ENCODE assay signal across 27 mouse cellular contexts in the genomic region with DNA sequence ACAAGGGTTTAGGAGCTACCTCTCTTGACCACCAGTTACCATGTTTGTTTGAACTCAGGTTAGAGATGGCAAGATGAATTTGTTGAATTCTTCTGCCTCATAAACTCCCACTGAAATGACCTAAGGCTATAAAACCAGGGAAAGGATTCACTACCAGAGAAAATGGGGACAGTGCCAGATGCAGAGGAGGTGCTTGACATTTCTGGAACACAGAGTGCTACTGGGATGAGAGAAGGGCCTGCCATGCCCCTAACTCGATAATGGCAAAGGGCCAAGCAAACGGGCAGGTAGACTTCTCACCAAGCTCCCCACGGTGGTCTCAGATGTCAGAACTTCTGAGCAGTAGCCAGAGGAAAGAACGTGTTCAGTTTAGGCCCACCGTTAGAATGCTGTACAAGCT. TPM values are rescaled to one million over a fixed set of nuclear protein-coding genes. Genes with fewer than 3 reads are reported as not detected.
DNase-seq lines count a peak whose midpoint lies in the region; ATAC-seq and TF ChIP-seq lines count a peak whose summit lies in the region.
"Had no signal": no experiment of that assay in that cellular context is flagged by ENCODE, and none has a peak within 500 bp of the region (broad histone marks: within the 10 kb centered on the region; RNA-seq: fewer than 3 reads in every experiment).

No protein-coding gene starts in this region.

- ATAC-seq in embryonic facial prominence, embryonic 14.5 days (ENCODE audit: low read depth) = no peak
- ATAC-seq: activated CD4-positive, CD25-positive, alpha-beta regulatory T cell, adult 4 months; forebrain, embryonic 13.5 days; forebrain, postnatal 0 days; hindbrain, embryonic 16.5 days; Patski had no signal

- H3K27me3 ChIP-seq in embryonic facial prominence, embryonic 14.5 days (replicated peaks; ENCODE audit: control insufficient read depth, insufficient read depth, low read length) = no peaks in the 10 kb centered on the region
- no peaks in the 10 kb centered on the region for H3K27me3 ChIP-seq in embryonic facial prominence, embryonic 10.5 days (replicated peaks; ENCODE audit: low read depth, poor library complexity, severe bottlenecking)
- H3K27me3 ChIP-seq: CH12.LX; embryonic facial prominence, embryonic 13.5 days; forebrain, embryonic 13.5 days; hindbrain, embryonic 12.5 days; Patski had no signal

- H3K4me3 ChIP-seq in embryonic facial prominence, embryonic 14.5 days (ENCODE audit: low read depth, low read length) = no peak overlapping the region
- no peak overlapping the region for H3K4me3 ChIP-seq in embryonic facial prominence, embryonic 10.5 days
- no peak overlapping the region for H3K4me3 ChIP-seq in lung, adult 2 months (replicated peaks; ENCODE audit: extremely low read depth, low read depth, low read length)
- H3K4me3 ChIP-seq: embryonic facial prominence, embryonic 13.5 days; forebrain, embryonic 13.5 days; gastrocnemius, adult 2 months; heart, embryonic 10.5 days; hindbrain, embryonic 12.5 days had no signal

- H3K4me2 ChIP-seq in embryonic facial prominence, embryonic 14.5 days (ENCODE audit: low read depth, low read length) = no peak overlapping the region
- H3K4me2 ChIP-seq: embryonic facial prominence, embryonic 13.5 days; forebrain, embryonic 13.5 days; hindbrain, embryonic 12.5 days had no signal

- no peak for TF ChIP-seq POLR2A in lung, adult 2 months (IDR thresholded peaks at IDR 0.05; ENCODE audit: borderline replicate concordance, extremely low read depth, low read depth, low read length)

- H3K36me3 ChIP-seq in embryonic facial prominence, embryonic 14.5 days (ENCODE audit: control insufficient read depth, insufficient read depth, low read length) = no peaks in the 10 kb centered on the region
- no peaks in the 10 kb centered on the region for H3K36me3 ChIP-seq in embryonic facial prominence, embryonic 10.5 days (replicated peaks)
- H3K36me3 ChIP-seq: embryonic facial prominence, embryonic 13.5 days; heart, embryonic 10.5 days; hindbrain, embryonic 12.5 days had no signal

- peaks cover 2% of the 10 kb centered on the region; the same call in 1 of the 2 replicates for H3K4me1 ChIP-seq in embryonic facial prominence, embryonic 14.5 days (ENCODE audit: control insufficient read depth, insufficient read depth, low read length)
- peaks cover 23% of the 10 kb centered on the region for H3K4me1 ChIP-seq in embryonic facial prominence, embryonic 10.5 days
- H3K4me1 ChIP-seq in lung, adult 2 months (ENCODE audit: control insufficient read depth, insufficient read depth, low read length) = peaks cover 6% of the 10 kb centered on the region
- H3K4me1 ChIP-seq: forebrain, embryonic 13.5 days had no signal

- WGBS in embryonic facial prominence, embryonic 14.5 days = 64% methylated on average over 5 of the region's 5 CpGs
- WGBS in embryonic facial prominence, embryonic 10.5 days = 87% methylated on average over 5 of the region's 5 CpGs
- 72% methylated on average over 5 of the region's 5 CpGs for WGBS in lung, adult 2 months

- H3K9me3 ChIP-seq in embryonic facial prominence, embryonic 14.5 days (ENCODE audit: control insufficient read depth, low read length) = no peaks in the 10 kb centered on the region
- no peaks in the 10 kb centered on the region for H3K9me3 ChIP-seq in embryonic facial prominence, embryonic 10.5 days
- H3K9me3 ChIP-seq: embryonic facial prominence, embryonic 13.5 days; forebrain, embryonic 13.5 days; heart, embryonic 10.5 days; hindbrain, embryonic 12.5 days had no signal

- no peak overlapping the region for H3K9ac ChIP-seq in embryonic facial prominence, embryonic 14.5 days (ENCODE audit: low read depth, low read length)
- H3K9ac ChIP-seq: embryonic facial prominence, embryonic 13.5 days; forebrain, embryonic 13.5 days; forebrain, postnatal 0 days; hindbrain, embryonic 12.5 days had no signal

- no peak for TF ChIP-seq CTCF in lung, adult 2 months (IDR thresholded peaks at IDR 0.05; ENCODE audit: insufficient read depth, low read length)

- no peak overlapping the region for H3K27ac ChIP-seq in embryonic facial prominence, embryonic 14.5 days (replicated peaks; ENCODE audit: low read depth, low read length)
- H3K27ac ChIP-seq in embryonic facial prominence, embryonic 10.5 days (replicated peaks) = no peak overlapping the region
- H3K27ac ChIP-seq: embryonic facial prominence, embryonic 13.5 days; forebrain, embryonic 13.5 days; gastrocnemius, adult 2 months; heart, embryonic 10.5 days; hindbrain, embryonic 12.5 days had no signal

- DNase-seq in embryonic facial prominence, embryonic 14.5 days (ENCODE audit: low spot score) = peak; percentile 24
- DNase-seq in embryonic facial prominence, embryonic 10.5 days (ENCODE audit: low spot score) = no peak
- peak; percentile 43 for DNase-seq in lung, postnatal 25 days (ENCODE audit: low spot score)
- DNase-seq in lung, adult 2 months = no peak
- DNase-seq in adipocyte (ENCODE audit: low spot score) = peak; percentile 23
- DNase-seq in frontal cortex, postnatal 10 days (ENCODE audit: low spot score in 2 of 2) = no peak
- no peak for DNase-seq in adrenal gland, adult 2 months
- DNase-seq: adrenal gland, adult 8-10 months; adrenal gland, postnatal 36 days; cerebellum, adult 2 months; cerebellum, postnatal 25 days; forebrain, postnatal 0 days; gastrocnemius, adult 2 months; gastrocnemius, postnatal 25 days; heart, postnatal 4 days had no signal

RNA-seq across cellular contexts. Expression of a gene that starts 39.8 kb away (rescaled TPM):
- polyA plus RNA-seq in embryonic facial prominence, embryonic 14.5 days (2014; fragmentation: Nextera tagmentation; extraction: Ambion mirVana) = 0.58 TPM in 1 of 2 replicates, not detected in the other
- polyA plus RNA-seq in embryonic facial prominence, embryonic 10.5 days (2016; fragmentation: Nextera tagmentation; extraction: Ambion mirVana) = 0.29 TPM in 1 of 2 replicates, not detected in the other
- polyA plus RNA-seq in lung, adult 2 months (2012; rRNA removed) = 0.18 and 0.73 TPM in 2 replicates
- total RNA-seq in adrenal gland, adult 2 months (2021) = not detected
- 0.16 TPM in 1 of 2 replicates, not detected in the other for polyA plus RNA-seq in adrenal gland, adult 2 months (2012; rRNA removed)
- total RNA-seq: adrenal gland, postnatal 36 days; CH12.LX; forebrain, postnatal 0 days; gastrocnemius, adult 2 months; granulocyte monocyte progenitor cell, adult 5-6 weeks; heart, postnatal 10 days had no signal
- polyA plus RNA-seq: activated CD4-positive, CD25-positive, alpha-beta regulatory T cell, adult 4 months; cortical plate, adult 2 months; forebrain, embryonic 13.5 days; forebrain, postnatal 0 days; heart, embryonic 14.5 days; hindbrain, embryonic 12.5 days; Patski had no signal

Comparison
In these comparisons a context has a peak if more than half of its experiments do, and no peak if none do; other contexts are left out.
1. DNase-seq: peak in embryonic facial prominence, embryonic 14.5 days (single experiment), lung, postnatal 25 days (single experiment) and adipocyte (single experiment); none in embryonic facial prominence, embryonic 10.5 days (single experiment), lung, adult 2 months (single experiment), frontal cortex, postnatal 10 days (0 of 2) and adrenal gland, adult 2 months (single experiment).